27 mouse cellular contexts compared by ENCODE assay signal in genomic region chr1:181476141-181476540, GRCm38 (mm10). TPM values are rescaled to one million over a fixed set of nuclear protein-coding genes. Genes with fewer than 3 reads are reported as not detected.
DNase-seq lines count a peak whose midpoint lies in the region; ATAC-seq and TF ChIP-seq lines count a peak whose summit lies in the region.
"Had no signal": no experiment of that assay in that cellular context is flagged by ENCODE, and none has a peak within 500 bp of the region (broad histone marks: within the 10 kb centered on the region; RNA-seq: fewer than 3 reads in every experiment).

No protein-coding gene starts in this region.

- no peaks in the 10 kb centered on the region for H3K27me3 ChIP-seq in heart, postnatal 0 days (ENCODE audit: control insufficient read depth, insufficient read depth, low read length)
- H3K27me3 ChIP-seq in heart, embryonic 11.5 days (ENCODE audit: control insufficient read depth, insufficient read depth, low read length) = no peaks in the 10 kb centered on the region
- no peaks in the 10 kb centered on the region for H3K27me3 ChIP-seq in midbrain, postnatal 0 days (ENCODE audit: insufficient read depth, low read length)
- H3K27me3 ChIP-seq in midbrain, embryonic 11.5 days (ENCODE audit: control insufficient read depth, insufficient read depth, low read length) = no peaks in the 10 kb centered on the region
- H3K27me3 ChIP-seq: forebrain, embryonic 13.5 days; heart, embryonic 15.5 days; hindbrain, embryonic 15.5 days; intestine, embryonic 15.5 days; limb, embryonic 12.5 days; liver, embryonic 12.5 days; midbrain, embryonic 12.5 days had no signal

- 38% methylated on average over 8 of the region's 8 CpGs for WGBS in heart, postnatal 0 days
- 75% methylated on average over 8 of the region's 8 CpGs for WGBS in heart, embryonic 11.5 days (ENCODE audit: insufficient replicate concordance)
- 81% methylated on average over 8 of the region's 8 CpGs for WGBS in midbrain, postnatal 0 days
- 83% methylated on average over 8 of the region's 8 CpGs for WGBS in midbrain, embryonic 11.5 days

- DNase-seq in heart, postnatal 0 days (ENCODE audit: low spot score) = peak; percentile 48
- peak; percentile 12 for DNase-seq in kidney, adult 18-20 months
- no peak for DNase-seq in kidney, postnatal 10 days
- peak; percentile 42 for DNase-seq in midbrain, postnatal 0 days (ENCODE audit: low spot score)
- no peak for DNase-seq in midbrain, embryonic 11.5 days (ENCODE audit: low spot score, missing footprints)
- no peak for DNase-seq in layer of hippocampus, postnatal 10 days (ENCODE audit: low spot score in 2 of 2)
- DNase-seq: adrenal gland, postnatal 14 days; cerebellum, adult 8-10 months; lung, adult 2 months; lung, postnatal 14 days; thymus, adult 2 months; thymus, postnatal 4 days had no signal

- no peak for ATAC-seq in heart, postnatal 0 days (ENCODE audit: insufficient read depth, low read depth)
- no peak for ATAC-seq in heart, embryonic 11.5 days (replicated peaks; ENCODE audit: insufficient number of reproducible peaks, low FRiP score, low TSS enrichment)
- no peak for ATAC-seq in midbrain, postnatal 0 days (ENCODE audit: low FRiP score)
- ATAC-seq in midbrain, embryonic 11.5 days (ENCODE audit: low FRiP score) = no peak
- ATAC-seq: forebrain, embryonic 13.5 days; intestine, embryonic 15.5 days; liver, embryonic 12.5 days had no signal

- no peak overlapping the region for H3K4me3 ChIP-seq in heart, postnatal 0 days (ENCODE audit: low read depth, low read length)
- no peak overlapping the region for H3K4me3 ChIP-seq in heart, embryonic 11.5 days (ENCODE audit: low read depth, low read length)
- no peak overlapping the region for H3K4me3 ChIP-seq in midbrain, postnatal 0 days (ENCODE audit: low read depth, low read length)
- no peak overlapping the region for H3K4me3 ChIP-seq in midbrain, embryonic 11.5 days (ENCODE audit: low read depth, low read length)
- H3K4me3 ChIP-seq: forebrain, embryonic 13.5 days; heart, embryonic 15.5 days; hindbrain, embryonic 15.5 days; intestine, embryonic 15.5 days; limb, embryonic 12.5 days; liver, embryonic 12.5 days; midbrain, embryonic 12.5 days had no signal

- TF ChIP-seq CTCF in heart, postnatal 0 days (IDR thresholded peaks at IDR 0.05; ENCODE audit: low read depth) = no peak
- TF ChIP-seq CTCF in midbrain, postnatal 0 days (IDR thresholded peaks at IDR 0.05) = no peak

- no peak for TF ChIP-seq EP300 in heart, postnatal 0 days (IDR thresholded peaks at IDR 0.05; ENCODE audit: low read depth)

- no peaks in the 10 kb centered on the region; the same call in 1 of the 2 replicates for H3K4me1 ChIP-seq in heart, postnatal 0 days (ENCODE audit: control insufficient read depth, insufficient read depth)
- no peaks in the 10 kb centered on the region for H3K4me1 ChIP-seq in heart, embryonic 11.5 days (ENCODE audit: control insufficient read depth, insufficient read depth, low read length)
- H3K4me1 ChIP-seq in midbrain, postnatal 0 days (ENCODE audit: insufficient read depth, low read length) = no peaks in the 10 kb centered on the region; the same call in 1 of the 2 replicates
- no peaks in the 10 kb centered on the region for H3K4me1 ChIP-seq in midbrain, embryonic 11.5 days (ENCODE audit: control insufficient read depth, insufficient read depth, low read length)
- H3K4me1 ChIP-seq: forebrain, embryonic 13.5 days; heart, embryonic 15.5 days; hindbrain, embryonic 15.5 days; intestine, embryonic 15.5 days; liver, embryonic 12.5 days; midbrain, embryonic 12.5 days had no signal

- no peaks in the 10 kb centered on the region for H3K36me3 ChIP-seq in heart, postnatal 0 days (replicated peaks; ENCODE audit: control insufficient read depth, insufficient read depth, low read length)
- no peaks in the 10 kb centered on the region for H3K36me3 ChIP-seq in heart, embryonic 11.5 days (ENCODE audit: control insufficient read depth, insufficient read depth, low read length)
- H3K36me3 ChIP-seq in midbrain, postnatal 0 days (ENCODE audit: insufficient read depth, low read length) = no peaks in the 10 kb centered on the region
- no peaks in the 10 kb centered on the region for H3K36me3 ChIP-seq in midbrain, embryonic 11.5 days (ENCODE audit: control insufficient read depth, insufficient read depth, low read length)
- H3K36me3 ChIP-seq: heart, embryonic 15.5 days; hindbrain, embryonic 15.5 days; intestine, embryonic 15.5 days; limb, embryonic 12.5 days; liver, embryonic 12.5 days; midbrain, embryonic 12.5 days had no signal

- no peak overlapping the region for H3K9ac ChIP-seq in heart, postnatal 0 days (replicated peaks; ENCODE audit: low read depth, low read length)
- H3K9ac ChIP-seq in heart, embryonic 11.5 days (ENCODE audit: low read depth, low read length) = no peak overlapping the region
- H3K9ac ChIP-seq in midbrain, postnatal 0 days (replicated peaks; ENCODE audit: low read length, poor library complexity, severe bottlenecking) = no peak overlapping the region
- H3K9ac ChIP-seq in midbrain, embryonic 11.5 days (ENCODE audit: low read length) = no peak overlapping the region
- H3K9ac ChIP-seq: forebrain, embryonic 13.5 days; heart, embryonic 15.5 days; hindbrain, embryonic 15.5 days; intestine, embryonic 15.5 days; limb, embryonic 12.5 days; liver, embryonic 12.5 days; midbrain, embryonic 12.5 days had no signal

- H3K9me3 ChIP-seq in heart, postnatal 0 days (replicated peaks; ENCODE audit: control insufficient read depth, low read length) = peaks cover 7% of the 10 kb centered on the region
- H3K9me3 ChIP-seq in heart, embryonic 11.5 days (replicated peaks; ENCODE audit: control insufficient read depth, low read length) = peaks cover 5% of the 10 kb centered on the region; the same call in 1 of the 2 replicates
- peaks cover 4% of the 10 kb centered on the region; the same call in 1 of the 2 replicates for H3K9me3 ChIP-seq in midbrain, postnatal 0 days (ENCODE audit: low read length)
- H3K9me3 ChIP-seq in midbrain, embryonic 11.5 days (ENCODE audit: control insufficient read depth, low read length) = peaks cover 5% of the 10 kb centered on the region; the same call in 1 of the 2 replicates
- H3K9me3 ChIP-seq: heart, embryonic 15.5 days; hindbrain, embryonic 15.5 days; intestine, embryonic 15.5 days; liver, embryonic 12.5 days had no signal

- peak overlapping the region; percentile 0; the same call in 1 of the 2 replicates for H3K27ac ChIP-seq in heart, postnatal 0 days (ENCODE audit: low read depth)
- H3K27ac ChIP-seq in heart, embryonic 11.5 days (ENCODE audit: low read depth, low read length) = no peak overlapping the region
- H3K27ac ChIP-seq in midbrain, postnatal 0 days (ENCODE audit: low read depth, low read length) = no peak overlapping the region
- H3K27ac ChIP-seq in midbrain, embryonic 11.5 days (ENCODE audit: low read depth, low read length) = no peak overlapping the region
- H3K27ac ChIP-seq: forebrain, embryonic 13.5 days; heart, embryonic 15.5 days; hindbrain, embryonic 15.5 days; intestine, embryonic 15.5 days; limb, embryonic 12.5 days; liver, embryonic 12.5 days; midbrain, embryonic 12.5 days; stomach, postnatal 0 days had no signal

- no peak overlapping the region for H3K4me2 ChIP-seq in heart, postnatal 0 days (ENCODE audit: low read depth, low read length)
- no peak overlapping the region for H3K4me2 ChIP-seq in heart, embryonic 11.5 days
- no peak overlapping the region for H3K4me2 ChIP-seq in midbrain, postnatal 0 days (ENCODE audit: low read depth, low read length, poor library complexity, severe bottlenecking)
- H3K4me2 ChIP-seq in midbrain, embryonic 11.5 days = no peak overlapping the region
- H3K4me2 ChIP-seq: forebrain, embryonic 13.5 days; heart, embryonic 15.5 days; hindbrain, embryonic 15.5 days; intestine, embryonic 15.5 days; limb, embryonic 12.5 days; liver, embryonic 12.5 days; midbrain, embryonic 12.5 days had no signal

RNA-seq across cellular contexts. Expression of gene Ccdc121, which starts 35.1 kb away (rescaled TPM):
- not detected in 2 replicates for total RNA-seq in heart, postnatal 0 days (2014; rRNA removed; ENCODE audit: low replicate concordance)
- polyA plus RNA-seq in heart, postnatal 0 days (2015; fragmentation: Nextera tagmentation; extraction: Ambion mirVana) = 0.16 and 0.22 TPM in 2 replicates
- 0.53 TPM in 1 of 2 replicates, not detected in the other for polyA plus RNA-seq in heart, embryonic 11.5 days (2014; fragmentation: Nextera tagmentation; extraction: Ambion mirVana)
- total RNA-seq in midbrain, postnatal 0 days (2014; rRNA removed) = 0.14 and 0.33 TPM in 2 replicates
- 0.19 and 0.27 TPM in 2 replicates for polyA plus RNA-seq in midbrain, postnatal 0 days (2015; fragmentation: Nextera tagmentation; extraction: Ambion mirVana)
- polyA plus RNA-seq in midbrain, embryonic 11.5 days (2014; fragmentation: Nextera tagmentation; extraction: Ambion mirVana) = not detected in 2 replicates
- under 1 TPM; 0.32 to 0.47 TPM for total RNA-seq in layer of hippocampus, postnatal 10 days (2021)
- total RNA-seq: adrenal gland, postnatal 14 days; gastrocnemius, adult 18-20 months; megakaryocyte progenitor cell, adult 5-6 weeks; MEL; monocyte, adult 5-6 weeks; neutrophil, adult 5-6 weeks had no signal
- polyA plus RNA-seq: C2C12; forebrain, embryonic 13.5 days; hindbrain, embryonic 15.5 days; intestine, embryonic 15.5 days; limb, embryonic 12.5 days; liver, embryonic 12.5 days; stomach, postnatal 0 days; thymus, adult 2 months had no signal

Comparison
In these comparisons a context has a peak if more than half of its experiments do, and no peak if none do; other contexts are left out.
1. DNase-seq: peak in heart, postnatal 0 days (single experiment), kidney, adult 18-20 months (single experiment) and midbrain, postnatal 0 days (single experiment); none in kidney, postnatal 10 days (single experiment), midbrain, embryonic 11.5 days (single experiment) and layer of hippocampus, postnatal 10 days (0 of 2).